Mouse (Mus musculus) ES-CJ7 (cell line): Measurements from ENCODE around the gene Slc30a9.

Experiments
- DNase-seq: peaks from one replicate; pipeline ENCODE4 v3.0.0; 2011; ENCODE audit warnings: low read depth, low spot score

Slc30a9 gene

DNA sequence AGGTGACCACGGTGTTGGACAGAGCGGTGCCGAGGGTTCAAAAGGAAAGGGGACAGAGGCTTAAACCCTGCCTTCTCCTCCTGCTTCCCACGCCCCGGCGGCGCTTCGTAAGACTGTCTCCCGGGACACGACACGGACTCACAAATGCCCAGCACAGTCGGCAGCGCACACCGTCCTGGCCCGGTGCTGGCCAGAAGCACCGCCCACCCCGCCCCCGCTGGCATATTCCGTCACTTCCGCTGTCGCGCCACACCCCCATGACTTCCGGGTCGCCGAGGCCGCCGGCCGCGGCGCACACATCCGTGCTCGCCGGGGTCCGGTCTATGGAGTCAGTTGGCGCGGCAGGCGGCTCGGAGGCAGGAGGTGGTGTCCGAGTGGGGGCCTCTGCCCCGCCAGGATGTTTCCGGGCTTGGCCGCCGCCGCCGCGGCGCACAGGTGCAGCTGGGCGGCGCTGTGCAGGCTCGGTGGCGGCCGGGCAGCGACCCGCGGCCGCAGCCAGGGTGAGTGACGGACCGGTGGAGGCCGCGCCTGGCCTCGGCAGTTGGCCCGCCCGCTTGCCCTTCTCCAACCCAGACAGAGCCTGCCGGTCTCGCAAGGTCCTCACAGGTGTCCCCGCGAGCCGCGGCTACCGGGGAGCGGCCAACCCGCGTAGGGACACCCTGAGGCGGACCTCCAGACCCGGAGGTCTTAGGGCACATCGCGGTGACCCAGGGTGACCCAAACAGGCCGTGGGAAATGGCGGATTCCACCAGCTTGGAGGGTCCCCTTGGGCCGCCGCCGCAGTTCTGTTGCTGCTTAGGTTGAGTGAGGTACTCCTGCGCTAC lies at the start of gene Slc30a9:
TSS of gene Slc30a9 (plus strand) at position 258 of the 824 bp plus-strand sequence.
- peak; percentile 83 for DNase-seq

DNA sequence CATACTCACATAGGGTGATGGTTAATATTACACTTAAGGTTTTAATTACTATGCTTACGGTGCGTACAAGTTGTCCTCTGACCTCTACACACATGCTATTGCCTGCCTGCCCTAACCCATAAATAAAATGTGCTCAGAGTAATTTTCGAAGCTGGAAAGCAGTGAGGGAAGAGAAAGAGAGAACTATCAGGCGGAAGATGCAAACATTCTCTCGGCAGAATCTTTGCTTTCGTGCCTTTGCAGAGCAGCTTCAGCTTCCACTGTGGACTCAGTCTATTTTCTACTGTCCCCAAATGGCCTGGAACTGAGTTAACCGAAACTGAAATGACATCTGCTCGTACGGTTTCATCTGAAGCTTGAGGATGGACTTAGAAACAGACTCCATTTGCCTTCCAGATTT lies 48.3 kb upstream of the Slc30a9 start:
- no peak for DNase-seq

DNA sequence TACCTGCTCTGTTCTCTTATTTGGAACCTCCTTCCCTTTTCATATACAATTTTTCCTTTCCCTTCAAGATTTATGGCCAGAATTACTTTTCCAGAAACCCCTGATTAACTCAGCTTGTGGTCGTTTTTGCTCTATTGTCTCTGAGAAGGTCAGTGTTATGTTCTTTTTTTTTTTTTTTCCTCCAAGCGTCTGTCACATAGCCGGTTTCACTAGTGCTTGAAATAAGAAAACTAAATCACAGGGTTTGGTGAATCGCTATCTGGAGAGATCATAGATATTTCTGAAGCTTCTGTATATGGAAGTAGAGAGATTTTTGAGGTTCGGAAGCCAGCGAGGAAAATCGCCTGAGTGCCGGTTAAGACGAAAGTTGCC lies 46.6 kb upstream of the Slc30a9 start:
- DNase-seq = no peak

DNA sequence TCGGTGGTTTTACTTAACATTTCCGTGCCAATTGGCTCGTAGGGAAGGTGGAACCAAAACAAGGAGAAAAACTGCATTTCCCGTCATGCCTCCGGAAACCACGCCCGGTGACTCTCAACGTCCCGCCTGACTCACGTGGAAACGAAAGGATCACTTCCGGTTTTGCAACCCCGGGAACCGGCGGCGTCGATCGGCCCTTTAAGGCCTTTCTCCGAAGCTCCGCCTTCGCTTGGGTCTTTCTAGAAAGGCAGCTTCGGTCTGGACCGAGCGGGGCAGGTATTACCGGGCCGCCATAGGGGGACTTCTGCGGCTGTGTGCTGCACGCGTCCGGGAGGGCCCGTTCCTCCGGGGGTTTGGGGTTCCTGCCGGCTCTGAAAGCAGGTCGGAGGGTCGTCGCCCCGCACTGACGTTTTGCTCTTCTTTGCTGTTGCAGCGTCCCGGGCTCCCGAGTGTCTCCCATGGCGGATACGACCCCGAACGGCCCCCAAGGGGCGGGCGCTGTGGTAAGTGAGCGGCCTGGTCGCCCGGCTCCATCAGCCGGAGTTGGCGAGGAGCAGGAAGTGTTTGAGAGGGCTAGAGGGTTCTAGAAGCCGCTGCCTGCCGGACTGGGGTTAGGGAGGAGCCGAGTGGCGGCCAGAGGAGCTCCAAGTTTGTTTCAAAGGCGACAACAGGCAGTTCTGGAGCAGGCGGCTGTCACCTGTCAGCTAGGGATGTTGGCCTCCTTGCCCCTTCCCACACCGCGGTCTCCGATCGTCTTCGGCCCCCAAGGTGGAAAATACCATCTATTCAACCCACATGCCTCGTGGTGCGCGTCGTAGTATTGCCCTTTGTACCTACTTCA lies 46.0 kb upstream of the Slc30a9 start, which contains the start of gene Tmem33:
TSS of gene Tmem33 (plus strand) at position 35 of the 841 bp plus-strand sequence.
- peak; percentile 96 for DNase-seq

DNA sequence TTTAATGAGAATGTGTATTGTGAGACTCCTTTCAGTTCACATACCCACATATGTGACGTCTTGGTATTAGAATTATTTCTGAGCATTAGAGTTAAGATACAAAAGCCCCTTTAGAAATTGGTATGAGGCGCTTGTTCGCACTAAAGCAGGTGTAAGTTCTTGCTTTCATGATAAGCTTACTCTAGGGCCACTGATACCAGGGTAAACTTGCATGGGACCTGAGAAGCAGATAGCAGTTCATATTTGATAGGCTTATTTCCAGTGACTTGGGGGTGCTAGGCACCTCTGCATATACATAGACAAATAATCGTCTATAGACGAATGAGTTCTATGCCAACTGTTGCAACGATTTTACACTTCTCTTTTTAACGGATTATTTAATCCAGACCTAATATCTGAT lies 43.8 kb upstream of the Slc30a9 start:
- DNase-seq = no peak

DNA sequence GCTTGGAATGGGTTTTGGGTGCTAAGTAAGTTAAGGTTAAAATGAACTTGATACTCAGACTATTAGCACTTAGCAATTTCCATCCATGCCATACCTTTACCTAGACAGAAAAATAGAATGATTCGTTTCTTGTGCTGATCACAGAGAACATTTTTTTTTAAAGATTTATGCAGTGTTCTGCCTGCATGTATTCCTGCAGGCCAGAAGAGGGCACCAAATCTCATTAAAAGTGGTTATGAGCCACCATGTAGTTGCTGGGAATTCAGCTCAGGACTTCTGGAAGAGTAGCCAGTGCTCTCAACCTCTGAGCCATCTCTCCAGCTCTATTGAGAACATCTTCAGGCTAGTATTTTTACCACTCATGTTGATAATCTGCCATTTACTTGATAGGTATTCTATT lies 40.6 kb upstream of the Slc30a9 start:
- DNase-seq = peak; percentile 63

DNA sequence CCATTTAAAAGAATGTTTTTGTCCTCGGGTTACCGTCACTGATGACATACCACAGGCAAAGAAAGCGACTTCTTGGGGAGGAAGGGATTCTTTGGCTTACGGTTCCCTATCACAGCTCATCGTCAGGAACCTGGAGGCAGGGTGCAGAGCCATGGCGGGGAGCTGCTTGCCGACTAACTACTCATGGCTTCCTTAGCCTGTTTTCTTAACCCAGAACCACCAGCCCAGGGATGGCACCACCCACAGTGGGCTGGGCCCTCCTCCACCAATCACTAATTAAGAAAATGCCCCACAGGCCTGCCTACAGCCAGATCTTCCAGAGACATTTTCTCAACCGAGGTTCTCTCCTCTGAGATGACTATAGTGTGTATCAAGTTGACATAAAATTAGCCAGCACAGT lies 37.4 kb upstream of the Slc30a9 start:
- peak; percentile 45 for DNase-seq

DNA sequence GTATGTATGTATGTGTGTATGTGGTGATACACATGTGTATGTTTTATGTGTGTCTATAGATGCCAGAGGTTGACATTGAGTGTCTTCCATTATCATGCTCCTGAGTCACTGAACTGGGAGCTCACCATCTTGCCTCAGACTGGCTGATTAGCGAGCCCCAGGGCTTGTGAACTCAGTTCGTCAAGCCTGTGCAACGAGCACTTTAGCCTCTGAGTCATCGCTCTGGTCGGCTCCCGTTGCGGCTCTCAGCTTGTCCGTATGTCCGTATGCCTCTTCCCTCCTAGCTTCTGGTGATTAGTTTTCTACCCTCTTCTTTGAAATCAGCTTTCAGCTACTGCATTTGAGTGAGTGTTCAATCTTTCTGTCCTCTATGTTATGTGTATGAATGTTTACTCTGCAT lies 27.3 kb upstream of the Slc30a9 start:
- DNase-seq = no peak

DNA sequence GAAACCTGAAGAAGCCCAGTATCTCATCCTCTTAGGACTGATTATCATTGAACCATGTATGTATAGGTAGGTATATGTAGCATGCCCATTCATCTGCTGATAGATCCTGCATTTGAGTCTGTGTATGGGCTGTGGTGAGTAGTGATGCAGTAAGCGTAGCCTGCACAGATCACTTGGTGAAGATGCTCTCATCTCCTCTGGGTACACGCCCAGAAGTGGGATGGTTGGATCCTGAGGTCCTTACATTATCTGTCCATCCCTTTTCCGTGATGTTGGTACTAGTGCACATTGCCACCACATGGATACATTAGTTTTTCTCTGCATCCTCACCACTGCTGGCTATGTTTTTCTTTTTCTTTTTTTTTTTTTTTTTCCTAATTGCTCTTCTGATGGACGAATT lies 26.9 kb upstream of the Slc30a9 start:
- no peak for DNase-seq

DNA sequence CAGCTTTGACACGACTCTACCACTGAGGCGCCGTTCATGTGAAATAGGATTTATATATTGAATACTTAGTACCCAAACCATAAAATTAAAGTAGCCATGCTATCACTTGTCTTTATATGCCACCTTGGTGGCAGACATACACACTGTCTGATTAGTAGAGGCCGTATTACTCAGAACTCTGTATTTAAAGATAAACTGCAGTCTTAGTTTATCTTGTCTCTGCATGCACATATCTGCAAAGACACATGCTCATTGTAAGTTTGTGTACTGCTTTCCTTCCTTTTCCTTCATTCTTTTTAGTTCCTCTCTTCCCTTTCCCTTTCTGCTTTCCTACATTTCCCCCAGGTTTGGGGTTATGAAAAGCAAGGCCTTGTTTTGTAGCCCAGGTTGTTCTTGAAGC lies 26.4 kb upstream of the Slc30a9 start:
- DNase-seq = no peak

DNA sequence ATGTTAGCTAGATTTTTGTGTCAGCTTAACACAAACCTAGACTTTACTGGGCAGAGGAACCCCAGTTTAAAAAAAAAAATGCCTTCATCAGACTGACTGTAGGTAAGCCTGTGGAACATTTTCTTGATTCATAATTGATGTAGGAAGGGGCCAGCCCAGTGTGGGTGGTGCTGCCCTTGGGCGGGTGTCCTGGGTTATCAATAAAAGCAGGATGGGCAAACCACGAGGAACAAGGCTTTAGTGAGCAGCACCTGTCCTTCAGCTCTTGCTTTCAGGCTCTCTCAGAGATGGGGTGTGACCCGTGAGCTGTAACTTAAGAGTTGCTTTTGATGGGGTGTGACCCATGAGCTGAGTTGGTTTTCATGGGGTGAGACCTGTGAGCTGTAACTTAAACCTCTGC lies 11.7 kb upstream of the Slc30a9 start:
- DNase-seq = no peak

DNA sequence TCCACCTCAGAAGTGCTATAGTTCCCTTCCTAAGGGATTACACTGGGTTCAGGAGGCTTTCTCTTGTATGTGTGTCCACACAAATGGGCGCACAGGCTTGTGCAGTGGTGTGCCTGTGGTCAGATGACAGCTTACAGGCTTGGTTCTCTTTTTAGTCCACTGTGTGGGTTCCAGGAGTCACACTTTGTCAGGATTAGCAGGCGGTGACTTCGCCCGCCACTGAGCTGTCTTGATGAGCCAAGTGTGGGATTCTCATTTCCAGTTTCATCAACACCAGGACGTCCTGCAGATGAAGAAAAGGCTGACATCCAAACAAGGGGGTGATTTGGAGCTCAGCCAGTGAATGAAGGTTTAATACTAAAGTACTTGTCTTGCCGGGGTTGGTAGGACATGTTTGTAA lies 11.1 kb upstream of the Slc30a9 start:
- DNase-seq = no peak

DNA sequence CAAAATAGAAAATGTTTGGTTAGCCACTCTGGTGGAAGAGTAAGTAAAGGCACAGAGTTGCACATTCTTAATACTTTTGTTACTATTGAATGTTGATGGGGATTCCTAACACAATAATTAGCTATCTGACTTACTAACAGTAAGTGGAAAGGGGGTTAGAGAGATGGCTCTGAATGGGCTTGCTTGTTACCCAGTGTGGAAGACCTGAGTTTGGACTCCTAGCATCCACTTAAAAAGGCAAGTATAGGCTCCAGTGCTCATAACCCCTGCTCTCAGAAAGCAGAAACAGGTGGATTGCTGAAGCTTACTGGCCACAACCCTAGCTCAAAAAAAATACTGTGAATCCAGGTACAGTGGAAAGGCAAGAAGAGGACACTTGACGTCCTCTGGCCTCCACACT lies 10.6 kb upstream of the Slc30a9 start:
- DNase-seq = no peak

DNA sequence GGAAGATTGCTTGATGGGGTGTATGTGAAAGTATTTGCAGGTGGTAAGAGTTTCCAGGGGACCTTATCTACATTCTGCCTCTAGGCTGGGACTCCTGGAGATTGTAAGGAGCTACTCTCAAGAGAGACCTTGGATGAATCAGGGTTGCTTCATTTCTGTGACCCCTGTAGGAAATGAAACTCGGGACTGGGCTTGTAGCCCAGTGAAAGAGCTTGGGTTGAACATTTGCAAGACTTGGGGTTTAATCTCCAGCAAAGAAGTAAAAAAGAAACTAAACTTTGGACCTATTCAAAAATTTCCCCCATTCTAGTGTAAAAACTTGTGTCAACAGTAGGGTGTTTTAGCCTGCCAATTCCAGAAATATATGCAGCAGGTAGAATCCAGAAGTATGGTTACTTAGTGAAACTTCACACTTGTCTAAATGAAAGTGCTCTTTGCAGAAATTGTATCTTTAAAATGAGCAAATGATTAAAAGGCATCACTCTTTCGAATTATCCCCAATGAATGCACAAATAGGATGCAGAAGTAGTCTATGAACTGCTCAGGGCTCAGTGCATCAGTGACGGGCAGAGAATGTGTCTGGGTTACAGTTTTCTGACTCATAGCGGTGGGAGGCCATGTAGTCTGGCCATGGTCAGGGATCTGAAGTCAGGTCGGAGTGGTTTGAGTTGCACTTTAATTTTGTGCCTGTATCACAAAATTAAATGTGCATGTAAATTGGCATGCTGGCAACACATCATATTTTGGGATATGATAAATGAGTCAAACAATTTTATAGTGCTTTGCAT lies 9.5 kb upstream of the Slc30a9 start:
- DNase-seq = no peak

DNA sequence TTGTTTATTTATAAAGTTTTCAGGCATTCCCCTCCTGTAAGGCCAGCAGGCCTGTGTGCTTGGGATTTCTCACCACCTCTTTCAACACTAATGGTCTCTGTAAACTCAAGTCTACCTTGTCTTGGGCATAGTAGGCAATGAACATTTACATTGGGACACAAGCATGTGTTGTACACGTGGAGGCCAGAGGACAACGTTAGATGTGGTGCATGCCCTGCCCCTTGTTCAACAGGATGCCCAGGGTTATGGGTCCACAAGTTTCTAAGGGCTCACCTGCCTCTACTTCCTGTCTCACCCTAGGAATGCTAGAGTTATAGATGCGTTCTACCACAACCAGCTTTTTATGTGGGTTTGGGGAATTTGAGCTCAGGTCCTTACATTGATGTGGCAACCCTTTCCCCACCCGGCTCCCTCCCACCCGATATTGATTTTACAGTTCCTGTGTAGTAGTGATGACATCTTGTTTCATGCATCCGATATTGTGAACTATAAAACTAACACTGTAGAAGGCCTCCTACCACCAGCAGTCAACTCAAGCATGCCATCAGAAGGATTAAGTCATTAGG lies 6.8 kb upstream of the Slc30a9 start:
- DNase-seq = no peak

DNA sequence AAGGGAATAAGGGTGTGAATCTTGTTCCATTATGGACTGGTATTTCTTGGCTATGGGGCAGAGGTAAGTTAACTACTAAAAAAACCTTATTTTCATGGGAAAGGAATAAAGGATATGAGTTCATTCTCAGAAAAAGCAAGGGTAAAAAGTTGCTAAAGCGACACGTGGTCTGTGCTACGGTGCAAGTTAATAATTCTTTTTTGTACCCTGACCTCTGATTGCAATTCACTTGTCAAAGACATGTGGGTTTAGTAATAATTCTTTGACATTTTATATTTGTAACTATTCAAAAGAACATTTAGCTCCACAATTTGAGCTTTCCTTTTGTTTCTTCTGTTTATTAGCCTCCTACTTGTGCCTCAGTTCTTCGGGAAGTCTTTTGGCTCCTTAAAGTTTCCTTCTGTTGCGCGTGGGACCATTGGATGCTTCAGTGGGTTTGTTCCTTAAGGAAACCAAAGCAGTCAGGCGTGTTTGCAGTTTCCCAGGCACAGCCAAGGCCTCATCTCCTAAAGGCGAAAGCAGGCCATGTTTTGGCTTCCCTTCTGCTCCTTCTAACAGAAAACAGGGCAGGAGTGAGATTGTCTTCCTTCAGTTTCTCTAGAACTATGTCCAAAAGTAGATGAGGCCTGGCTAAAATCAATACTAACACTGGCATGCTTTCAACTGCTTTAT lies 5.7 kb upstream of the Slc30a9 start:
- DNase-seq = no peak

DNA sequence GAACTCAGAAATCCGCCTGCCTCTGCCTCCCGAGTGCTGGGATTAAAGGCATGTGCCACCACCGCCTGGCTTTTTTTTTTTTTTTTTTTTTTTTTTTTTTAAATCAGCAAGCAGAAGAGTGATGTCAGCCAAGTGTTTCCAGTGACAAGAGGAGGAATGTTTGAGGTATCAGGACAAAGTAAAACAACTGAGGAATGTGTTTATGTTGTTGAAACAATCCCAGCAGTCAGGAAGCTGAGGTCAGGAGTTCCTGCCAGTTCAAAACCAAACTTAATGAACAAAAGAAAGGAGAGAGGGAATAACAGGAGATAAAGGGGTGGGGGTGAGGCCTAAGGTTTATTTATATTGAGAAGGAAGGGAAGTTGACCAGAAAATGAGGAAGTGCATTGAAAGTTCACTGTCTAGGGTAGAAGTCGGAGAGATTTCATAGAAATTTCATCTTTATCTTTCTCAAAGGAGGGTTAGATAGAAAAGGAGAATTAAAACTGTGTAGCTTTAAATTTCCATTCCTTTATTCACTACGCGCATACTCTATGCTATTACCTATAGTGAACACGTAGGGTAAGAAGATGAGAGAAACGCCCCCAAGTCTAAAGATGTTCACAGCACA lies 4.9 kb upstream of the Slc30a9 start:
- peak; percentile 17 for DNase-seq

DNA sequence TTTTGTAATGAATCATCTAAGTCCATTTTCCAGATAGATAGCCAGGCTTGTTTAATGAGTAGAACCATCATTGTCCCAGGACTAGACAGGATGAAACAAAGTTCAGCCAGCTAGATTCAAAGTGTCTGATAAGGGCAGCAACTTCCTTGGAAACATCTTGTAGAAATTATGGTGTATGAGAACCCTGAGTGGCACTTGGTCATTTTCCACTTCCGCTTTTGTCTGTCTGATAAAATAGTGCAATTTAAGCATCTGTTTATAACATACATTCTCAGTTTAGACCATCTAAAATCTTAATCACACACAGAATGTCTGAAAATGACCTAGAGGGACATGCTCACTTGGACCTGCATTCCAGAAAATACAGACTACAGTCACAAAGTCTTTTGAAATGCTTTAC lies 2.9 kb upstream of the Slc30a9 start:
- no peak for DNase-seq

DNA sequence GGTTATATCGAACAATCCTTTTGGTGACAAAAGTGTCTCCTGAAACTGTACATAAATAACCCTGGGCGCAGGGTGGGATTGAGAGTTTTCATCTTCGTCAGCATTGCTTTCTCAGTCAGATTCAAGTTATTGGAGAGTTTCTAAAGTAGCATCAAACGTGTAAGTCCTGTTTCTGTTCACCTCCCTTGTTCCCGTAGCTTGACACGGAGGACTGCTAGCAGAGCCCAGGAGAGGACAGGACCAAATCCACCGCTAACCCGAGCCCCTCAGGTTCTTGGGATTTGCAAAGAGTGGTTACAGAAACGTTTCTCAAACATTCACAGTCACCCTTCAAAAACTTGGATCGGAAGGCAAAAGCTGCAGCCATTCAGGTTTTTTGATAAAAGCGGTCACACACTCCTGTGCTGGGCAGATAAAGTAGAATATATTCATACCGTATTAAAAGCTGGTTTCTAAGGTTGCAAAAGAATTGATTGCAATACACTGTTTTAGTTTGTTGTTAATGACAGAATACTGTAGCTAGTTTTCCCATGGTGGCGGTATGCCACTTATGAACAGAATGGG lies 986 bp downstream of the Slc30a9 start:
- DNase-seq = no peak

DNA sequence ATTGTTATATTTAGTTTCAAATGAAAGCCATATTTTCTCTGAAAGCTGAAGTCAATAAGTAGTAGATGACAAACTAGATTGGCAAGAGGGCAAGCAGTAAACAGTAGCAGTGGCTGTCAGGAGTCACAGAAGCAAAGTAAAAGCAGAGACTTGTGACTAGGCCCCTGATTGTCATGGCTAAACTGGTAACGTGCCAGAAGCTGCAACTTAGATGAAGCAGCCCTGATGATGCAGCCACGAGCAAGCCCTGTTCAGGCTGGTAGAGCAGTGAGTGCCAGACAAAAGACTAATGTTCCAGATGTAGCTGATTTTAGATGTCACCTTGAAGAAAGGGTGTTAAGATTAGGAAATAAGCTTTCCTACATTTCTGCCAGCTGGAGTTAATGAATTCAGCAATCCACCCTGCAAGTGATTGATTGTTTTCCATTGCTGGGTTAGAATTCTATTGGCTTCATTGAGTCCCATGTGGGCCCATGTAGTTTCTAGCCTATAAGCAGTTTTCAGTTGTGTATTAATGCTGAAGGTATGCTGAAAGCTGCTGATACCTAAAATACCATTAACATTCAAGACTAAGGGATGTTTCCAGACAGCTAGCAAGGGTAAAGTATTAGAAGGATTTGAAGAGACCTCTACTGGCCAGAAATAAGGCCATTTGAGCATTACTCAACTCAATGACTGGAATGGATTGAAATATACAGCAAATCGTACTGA lies 5.2 kb downstream of the Slc30a9 start:
- no peak for DNase-seq
